Mouse (Mus musculus) midbrain, embryonic 12.5 days (tissue): ENCODE measurements around the gene Blnk. TPM values are rescaled to one million over a fixed set of nuclear protein-coding genes. Genes with fewer than 3 reads are reported as not detected.

Source experiments
- ATAC-seq: fragments of 200-750 bp; cut with Nextera tagmentation; 2 replicates; pipeline ENCODE4 v1.8.0; 2017; ENCODE audit warnings: low read depth, moderate TSS enrichment, moderate library complexity; ENCODE audit not compliant: low FRiP score
- H3K27ac ChIP-seq: fragments of 300-500 bp; sonication (generic); replicated peaks from 2 replicates; pipeline ENCODE4 v1.5.1; 2016; ENCODE audit warnings: mild to moderate bottlenecking
- H3K27me3 ChIP-seq: fragments of 300-500 bp; sonication (generic); 2 replicates; pipeline ENCODE4 v1.6.1; 2016; ENCODE audit warnings: mild to moderate bottlenecking
- H3K36me3 ChIP-seq: fragments of 300-500 bp; sonication (generic); 2 replicates; pipeline ENCODE4 v1.6.1; 2016
- H3K4me1 ChIP-seq: fragments of 300-500 bp; sonication (generic); 2 replicates; pipeline ENCODE4 v1.6.1; 2016
- H3K4me2 ChIP-seq: fragments of 300-500 bp; sonication (generic); replicated peaks from 2 replicates; pipeline ENCODE4 v1.6.1; 2016; ENCODE audit warnings: mild to moderate bottlenecking, moderate library complexity
- H3K4me3 ChIP-seq: fragments of 300-500 bp; sonication (generic); 2 replicates; pipeline ENCODE4 v1.5.1; 2016; ENCODE audit warnings: mild to moderate bottlenecking
- H3K9ac ChIP-seq: fragments of 300-500 bp; sonication (generic); replicated peaks from 2 replicates; pipeline ENCODE4 v1.6.1; 2016; ENCODE audit warnings: mild to moderate bottlenecking, moderate library complexity
- H3K9me3 ChIP-seq: fragments of 300-500 bp; sonication (generic); 2 replicates; pipeline ENCODE4 v1.6.1; 2016; ENCODE audit warnings: mild to moderate bottlenecking
- WGBS: fragments of 180-500 bp; shearing (Covaris S2); methylation state at CpG from one replicate; pipeline ENCODE4 v1.1.7; 2016; 5-methylcytosine and 5-hydroxymethylcytosine counted together
- polyA plus RNA-seq: library from polyadenylated mRNA; unstranded; fragments of >200 nt; fragmentation: Nextera tagmentation; extraction: Ambion mirVana; gene quantifications from 2 replicates; pipeline ENCODE4 v1.2.1, GENCODE M21; 2016

Blnk gene
- polyA plus RNA-seq, 1 experiment from 2014 or later: 0.20 TPM

DNA sequence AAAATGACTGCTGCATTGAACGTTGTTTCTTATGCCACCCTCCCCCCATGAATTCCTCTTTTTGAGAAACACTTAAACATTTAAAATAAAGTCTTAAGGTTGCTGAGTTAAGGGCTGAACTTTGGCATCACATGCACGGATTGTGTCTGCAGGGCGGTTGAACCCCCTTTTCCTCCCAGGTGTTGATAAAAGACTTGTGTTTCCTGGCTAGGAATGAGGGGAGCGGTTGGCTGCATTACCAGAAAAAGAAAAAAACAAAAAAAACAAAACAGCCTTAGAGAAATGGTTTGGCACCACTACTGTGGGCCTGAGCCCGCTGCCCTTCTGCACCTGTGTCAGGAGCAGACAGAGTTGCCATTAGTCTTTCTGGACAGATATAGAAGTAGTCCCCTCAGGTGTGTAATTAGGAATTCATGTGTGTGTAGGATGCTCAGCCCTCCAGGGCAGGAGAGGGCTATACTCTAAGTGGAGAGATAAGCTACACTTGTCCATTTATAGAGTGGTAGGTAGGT lies 24.9 kb upstream of the Blnk start:
- H3K4me1 ChIP-seq: peaks cover 3% of the 10 kb centered on the region; the same call in 1 of the 2 replicates
- peaks cover 15% of the 10 kb centered on the region; the same call in 1 of the 2 replicates for H3K27me3 ChIP-seq
- ATAC-seq: no peak
- H3K9me3 ChIP-seq: no peaks in the 10 kb centered on the region
- 85% methylated on average over 5 of the region's 5 CpGs for WGBS
- no peak overlapping the region for H3K27ac ChIP-seq
- no peak overlapping the region for H3K4me3 ChIP-seq
- H3K36me3 ChIP-seq: no peaks in the 10 kb centered on the region
- no peak overlapping the region for H3K4me2 ChIP-seq
- no peak overlapping the region for H3K9ac ChIP-seq

DNA sequence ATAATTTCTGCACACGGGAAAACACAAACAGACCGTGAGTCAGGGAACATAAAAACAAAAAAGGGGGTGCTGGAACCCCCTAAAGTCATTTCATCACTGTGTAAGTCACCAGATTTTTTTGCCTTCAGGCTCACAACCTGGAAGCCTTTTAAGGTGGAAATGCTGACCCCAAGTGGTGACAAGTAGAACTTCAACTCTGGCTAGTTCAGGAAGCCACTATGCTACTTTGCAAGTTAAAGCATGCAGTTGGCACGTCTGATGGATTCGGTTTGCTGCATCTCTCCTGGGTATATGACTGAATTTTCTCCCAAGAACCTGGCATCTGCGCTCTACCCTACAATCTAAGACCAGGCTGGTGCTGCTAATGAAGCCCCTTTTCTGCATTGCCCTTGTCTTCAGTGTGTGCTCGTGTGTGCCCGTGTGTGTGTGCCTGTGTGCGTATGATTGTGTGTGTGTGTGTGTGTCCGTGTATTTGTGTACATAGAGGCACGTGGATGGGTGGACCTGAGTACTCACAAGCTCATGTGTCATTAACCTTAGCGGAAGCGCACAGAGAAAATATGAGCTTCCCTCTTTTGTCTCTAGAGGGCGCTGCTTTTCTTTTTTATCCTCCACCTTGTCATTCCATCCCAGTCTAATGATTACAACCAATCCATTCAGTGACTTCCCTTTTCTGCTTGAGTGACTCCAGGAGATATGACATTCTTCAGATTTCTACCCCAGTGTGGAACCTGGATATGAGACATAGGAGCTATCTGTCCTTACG lies 21.8 kb upstream of the Blnk start:
- Histone ChIP-seq H3K4me1 (peaks cover 3% of the 10 kb centered on the region; the same call in 1 of the 2 replicates), H3K27ac (no peak overlapping the region), H3K4me3 (peak overlapping the region; percentile 18; the same call in 1 of the 2 replicates), H3K9me3 (no peaks in the 10 kb centered on the region), H3K27me3 (peaks cover 29% of the 10 kb centered on the region; the same call in 1 of the 2 replicates), H3K4me2 (peak overlapping the region; percentile 48), H3K36me3 (no peaks in the 10 kb centered on the region), H3K9ac (no peak overlapping the region)
- peak; percentile 49; the same call in 1 of the 2 replicates for ATAC-seq
- WGBS: 17% methylated on average over 14 of the region's 14 CpGs

DNA sequence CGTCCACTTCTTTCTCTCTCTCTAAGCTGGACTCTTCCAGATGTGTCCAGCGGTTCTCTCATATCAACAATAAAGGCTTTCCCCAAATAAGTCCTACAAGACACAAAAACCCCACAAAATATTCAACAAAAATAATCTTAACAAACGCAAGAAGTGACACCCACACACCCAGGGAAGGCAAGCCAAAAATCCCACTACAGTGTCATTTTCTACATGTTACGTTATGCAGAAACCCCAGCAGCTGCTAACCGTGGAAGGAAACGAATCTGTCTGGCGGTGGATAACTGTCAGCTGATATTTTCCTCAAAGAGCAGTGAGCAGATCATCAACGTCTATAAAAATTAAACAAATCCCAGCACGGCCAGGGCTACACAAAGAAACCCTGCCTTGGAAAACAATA lies 19.7 kb upstream of the Blnk start:
- WGBS: 30% methylated on average over 9 of the region's 9 CpGs
- Histone ChIP-seq H3K9me3 (no peaks in the 10 kb centered on the region), H3K4me2 (no peak overlapping the region), H3K27me3 (peaks cover 29% of the 10 kb centered on the region; the same call in 1 of the 2 replicates), H3K27ac (no peak overlapping the region), H3K36me3 (no peaks in the 10 kb centered on the region), H3K4me3 (no peak overlapping the region), H3K9ac (no peak overlapping the region), H3K4me1 (peaks cover 3% of the 10 kb centered on the region; the same call in 1 of the 2 replicates)
- ATAC-seq: no peak

DNA sequence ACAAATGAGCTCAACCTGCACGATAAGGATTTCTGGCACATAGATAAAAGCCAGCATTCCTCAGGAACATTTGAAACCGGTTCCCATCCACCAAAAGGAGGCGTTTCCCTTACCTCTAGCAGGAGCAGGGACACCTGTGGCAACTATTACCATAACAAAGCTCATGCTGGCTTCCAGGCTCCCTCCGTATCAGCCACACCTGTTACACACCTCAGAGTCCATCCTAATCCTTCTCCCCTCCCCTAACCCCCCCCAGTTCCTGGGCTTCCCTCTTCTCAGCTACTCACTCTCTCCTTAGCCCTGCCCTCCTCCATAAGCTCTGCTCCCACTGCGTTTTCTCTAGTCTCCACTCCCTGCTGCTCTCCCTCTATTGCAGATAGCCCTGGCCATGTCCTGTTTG lies 19.3 kb upstream of the Blnk start:
- ATAC-seq: no peak
- Histone ChIP-seq H3K4me2 (no peak overlapping the region), H3K9ac (no peak overlapping the region), H3K27me3 (peaks cover 29% of the 10 kb centered on the region; the same call in 1 of the 2 replicates), H3K9me3 (no peaks in the 10 kb centered on the region), H3K27ac (no peak overlapping the region), H3K4me3 (no peak overlapping the region), H3K36me3 (no peaks in the 10 kb centered on the region), H3K4me1 (peaks cover 3% of the 10 kb centered on the region; the same call in 1 of the 2 replicates)
- WGBS: 5% methylated on average over 5 of the region's 5 CpGs

DNA sequence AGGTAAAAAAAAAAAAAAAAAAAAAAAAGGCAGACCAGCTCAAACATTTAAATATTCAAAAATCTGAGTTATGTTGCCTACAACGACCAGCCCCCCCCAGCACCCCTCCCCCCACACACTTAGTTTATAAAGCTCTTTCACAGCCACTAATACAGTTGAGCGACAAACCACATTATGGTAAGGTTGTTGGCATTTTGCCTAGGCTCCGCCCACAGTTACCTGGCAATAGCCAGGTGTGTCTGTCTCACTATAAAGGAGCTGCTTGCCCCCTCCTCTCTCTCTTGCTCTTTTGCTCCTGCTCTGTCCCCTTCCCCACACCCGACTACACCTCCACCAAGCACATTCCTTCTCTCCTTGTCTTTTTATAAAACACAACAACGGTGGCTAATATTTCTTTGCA lies 17.3 kb upstream of the Blnk start:
- Histone ChIP-seq H3K9ac (no peak overlapping the region), H3K4me1 (peaks cover 3% of the 10 kb centered on the region; the same call in 1 of the 2 replicates), H3K27ac (no peak overlapping the region), H3K9me3 (no peaks in the 10 kb centered on the region), H3K4me3 (no peak overlapping the region), H3K27me3 (peaks cover 26% of the 10 kb centered on the region; the same call in 1 of the 2 replicates), H3K36me3 (no peaks in the 10 kb centered on the region), H3K4me2 (no peak overlapping the region)
- 42% methylated on average over 5 of the region's 5 CpGs for WGBS
- no peak for ATAC-seq

DNA sequence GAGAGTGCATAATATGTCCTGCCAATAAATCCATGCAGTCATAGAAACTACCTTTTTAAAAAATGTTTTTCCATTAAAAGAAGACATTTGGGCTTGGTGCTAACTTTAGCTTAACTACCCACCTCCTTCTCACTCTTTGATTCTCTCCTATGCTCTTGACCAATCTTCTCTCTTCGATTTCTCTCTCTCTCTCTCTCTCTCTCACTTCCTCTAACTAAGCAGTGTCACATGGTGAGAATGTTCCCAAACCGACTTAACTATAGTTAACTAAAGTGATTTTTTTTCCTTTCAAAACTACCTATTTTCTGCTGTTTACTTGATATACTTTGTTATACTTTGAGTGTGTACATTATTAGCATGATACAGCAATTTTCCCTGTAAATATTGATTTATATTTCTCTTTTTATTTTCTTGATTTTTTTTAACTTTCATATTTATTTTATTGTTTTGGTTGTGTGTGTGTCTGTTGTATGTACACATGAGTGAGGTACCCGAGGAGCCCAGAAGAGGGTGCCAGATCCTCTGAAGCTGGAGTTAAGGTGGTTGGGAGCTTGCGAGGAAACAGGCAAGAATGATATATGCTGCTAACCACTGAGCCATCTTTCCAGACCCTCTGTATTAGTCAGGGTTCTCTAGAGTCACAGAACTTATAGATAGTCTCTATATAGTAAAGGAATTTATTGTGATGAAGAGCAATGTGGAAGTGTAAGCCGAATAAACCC lies 14.5 kb upstream of the Blnk start:
- Histone ChIP-seq H3K9ac (no peak overlapping the region), H3K4me1 (no peaks in the 10 kb centered on the region), H3K4me3 (no peak overlapping the region), H3K9me3 (no peaks in the 10 kb centered on the region), H3K36me3 (no peaks in the 10 kb centered on the region), H3K27ac (no peak overlapping the region), H3K27me3 (peaks cover 14% of the 10 kb centered on the region; the same call in 1 of the 2 replicates), H3K4me2 (no peak overlapping the region)
- 93% methylated on average over 5 of the region's 5 CpGs for WGBS
- no peak for ATAC-seq

DNA sequence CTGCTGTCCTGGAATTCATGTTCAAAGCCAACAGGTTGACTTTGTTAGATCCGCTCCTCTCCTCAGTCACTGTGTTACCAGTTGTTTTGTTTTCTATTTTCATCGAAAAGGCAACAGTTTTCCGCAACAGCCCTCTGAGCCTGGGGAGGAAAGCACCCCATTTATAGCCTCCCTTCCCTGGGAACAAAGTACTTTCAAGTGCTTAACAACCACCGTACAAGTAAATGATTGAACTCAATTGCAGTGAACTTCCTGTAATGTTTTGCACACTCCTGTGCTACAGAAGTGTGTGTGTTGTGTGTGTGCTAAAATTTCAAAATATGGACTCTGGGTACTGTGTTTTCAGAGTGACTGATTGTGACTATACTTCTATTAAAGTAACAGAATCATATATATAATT lies 13.4 kb upstream of the Blnk start:
- H3K27me3 ChIP-seq: peaks cover 3% of the 10 kb centered on the region; the same call in 1 of the 2 replicates
- H3K9me3 ChIP-seq: no peaks in the 10 kb centered on the region
- H3K4me3 ChIP-seq: no peak overlapping the region
- 86% methylated on average over 4 of the region's 4 CpGs for WGBS
- no peaks in the 10 kb centered on the region for H3K36me3 ChIP-seq
- no peak for ATAC-seq
- no peak overlapping the region for H3K9ac ChIP-seq
- H3K27ac ChIP-seq: no peak overlapping the region
- no peaks in the 10 kb centered on the region for H3K4me1 ChIP-seq
- no peak overlapping the region for H3K4me2 ChIP-seq

DNA sequence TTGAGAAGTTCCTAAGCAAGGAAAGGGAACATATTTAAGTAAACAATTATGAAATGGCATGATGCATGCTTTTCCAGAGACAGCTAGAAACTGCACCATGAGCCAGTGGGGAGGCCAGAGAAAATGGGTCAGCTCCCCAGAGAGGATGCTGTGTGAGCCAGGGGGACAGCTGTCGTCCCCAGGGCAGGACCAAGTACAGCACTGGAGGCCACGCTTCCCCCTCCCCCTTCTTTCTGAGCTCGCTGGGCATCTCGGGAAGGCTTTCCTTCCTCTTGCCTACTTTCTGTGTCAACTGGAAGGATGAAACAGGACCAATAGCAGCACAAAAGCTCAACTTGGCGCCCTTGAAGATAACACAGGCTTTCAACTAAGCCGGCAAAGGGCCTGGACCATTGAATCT lies 13.0 kb upstream of the Blnk start:
- no peak overlapping the region for H3K27ac ChIP-seq
- H3K4me3 ChIP-seq: no peak overlapping the region
- ATAC-seq: no peak
- WGBS: 43% methylated on average over 6 of the region's 6 CpGs
- H3K9me3 ChIP-seq: no peaks in the 10 kb centered on the region
- H3K36me3 ChIP-seq: no peaks in the 10 kb centered on the region
- H3K4me2 ChIP-seq: no peak overlapping the region
- H3K27me3 ChIP-seq: no peaks in the 10 kb centered on the region; the same call in 1 of the 2 replicates
- H3K9ac ChIP-seq: no peak overlapping the region
- no peaks in the 10 kb centered on the region for H3K4me1 ChIP-seq

DNA sequence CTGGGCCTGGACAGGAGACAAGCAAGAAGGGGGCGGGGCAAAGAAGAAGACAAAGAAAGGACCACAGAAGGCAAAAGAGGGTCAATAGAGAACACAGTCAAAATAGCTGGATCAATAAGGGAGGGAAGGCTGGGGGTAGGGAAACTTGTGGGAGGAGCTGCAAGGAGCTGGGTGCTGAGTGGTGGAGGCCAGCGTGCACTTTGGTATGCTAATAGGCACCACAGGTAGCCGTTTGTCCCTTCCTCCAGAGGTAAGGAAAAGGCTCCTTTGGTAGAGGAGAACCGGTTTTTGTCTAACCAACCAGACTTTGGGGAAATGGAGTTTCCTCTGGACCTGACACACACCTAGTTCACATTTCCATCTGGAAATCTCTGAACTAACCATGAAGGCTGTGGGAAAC lies 12.3 kb upstream of the Blnk start:
- ATAC-seq: no peak
- H3K4me1 ChIP-seq: no peaks in the 10 kb centered on the region
- no peak overlapping the region for H3K4me2 ChIP-seq
- no peak overlapping the region for H3K9ac ChIP-seq
- no peak overlapping the region for H3K4me3 ChIP-seq
- H3K36me3 ChIP-seq: no peaks in the 10 kb centered on the region
- 14% methylated on average over 4 of the region's 4 CpGs for WGBS
- H3K27me3 ChIP-seq: no peaks in the 10 kb centered on the region; the same call in 1 of the 2 replicates
- no peaks in the 10 kb centered on the region for H3K9me3 ChIP-seq
- H3K27ac ChIP-seq: no peak overlapping the region

DNA sequence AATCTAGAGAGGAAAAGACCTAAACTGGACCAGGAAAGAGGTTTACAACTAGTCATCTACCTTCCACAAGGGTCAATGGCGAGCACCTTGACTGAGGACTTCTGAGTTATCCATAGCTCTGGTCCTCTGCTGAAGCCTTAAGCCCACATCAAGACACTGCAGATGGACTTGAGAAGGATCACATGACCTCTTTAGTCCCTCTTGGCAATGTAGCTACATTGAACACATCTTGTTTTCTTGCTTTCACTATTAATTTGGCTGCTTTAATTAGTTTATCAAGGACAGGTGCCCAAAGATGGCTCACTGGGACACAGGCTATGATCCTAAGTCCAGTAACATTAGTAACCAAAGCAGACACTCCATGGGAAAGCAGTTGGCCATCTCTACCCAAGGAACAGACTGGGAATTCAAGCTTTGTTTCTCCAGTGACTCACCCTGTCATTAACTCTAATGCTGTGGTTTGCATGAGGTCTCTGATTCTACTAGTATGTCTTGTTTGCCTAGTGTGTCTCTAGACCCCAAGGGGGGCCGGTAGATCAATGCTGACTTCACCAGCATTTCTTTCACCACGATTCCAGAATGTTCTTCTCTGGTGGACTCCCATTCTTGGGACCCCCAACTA lies 9.5 kb upstream of the Blnk start:
- H3K9me3 ChIP-seq: no peaks in the 10 kb centered on the region
- H3K4me3 ChIP-seq: no peak overlapping the region
- 85% methylated on average over 3 of the region's 3 CpGs for WGBS
- H3K9ac ChIP-seq: no peak overlapping the region
- ATAC-seq: no peak
- H3K27ac ChIP-seq: no peak overlapping the region
- H3K27me3 ChIP-seq: no peaks in the 10 kb centered on the region
- no peaks in the 10 kb centered on the region for H3K4me1 ChIP-seq
- no peaks in the 10 kb centered on the region for H3K36me3 ChIP-seq
- no peak overlapping the region for H3K4me2 ChIP-seq

DNA sequence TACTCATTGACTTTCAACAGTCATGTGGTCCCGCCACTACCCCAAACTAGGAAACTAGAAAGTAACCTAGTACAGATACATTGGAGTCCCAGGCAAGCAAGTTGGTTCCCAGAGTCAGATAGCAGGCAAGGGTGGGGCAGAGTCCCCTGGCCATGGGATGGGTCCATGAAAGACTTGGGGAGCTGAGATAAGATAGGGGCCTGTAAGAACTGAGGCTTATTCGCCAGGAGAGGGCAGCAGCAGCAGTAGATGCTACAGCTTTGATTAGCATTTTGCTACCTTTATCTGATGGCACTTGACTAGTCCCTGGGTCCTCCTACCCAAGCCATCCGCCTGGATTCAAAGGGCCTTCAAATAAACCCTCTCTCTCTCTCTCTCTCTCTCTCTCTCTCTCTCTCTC lies 5.2 kb upstream of the Blnk start:
- Histone ChIP-seq H3K36me3 (no peaks in the 10 kb centered on the region), H3K27ac (no peak overlapping the region), H3K4me3 (no peak overlapping the region), H3K9ac (no peak overlapping the region), H3K4me1 (no peaks in the 10 kb centered on the region), H3K9me3 (no peaks in the 10 kb centered on the region), H3K27me3 (no peaks in the 10 kb centered on the region), H3K4me2 (no peak overlapping the region)
- ATAC-seq: no peak
- 60% methylated on average over 3 of the region's 3 CpGs for WGBS
